ENCODE assay signal across 11 mouse cellular contexts in the genomic region with DNA sequence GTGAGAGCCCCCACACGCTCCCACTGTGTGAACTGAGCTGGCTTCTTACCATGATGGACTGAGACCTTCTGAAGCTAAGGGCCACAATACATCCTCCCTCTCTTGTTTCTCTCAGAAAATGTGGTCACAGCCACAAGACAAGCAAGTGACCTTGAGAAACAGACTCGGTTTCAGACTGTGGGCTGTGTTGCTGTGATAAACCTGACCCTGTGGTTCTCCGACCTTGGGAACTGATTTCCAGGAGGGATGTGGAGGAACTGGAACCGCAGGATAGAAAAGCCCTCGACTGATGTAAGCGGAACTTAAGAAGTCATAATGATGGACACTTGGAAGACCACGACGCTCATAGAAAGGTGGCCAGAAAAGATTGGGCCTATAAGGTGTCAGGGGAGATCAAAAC.
"Had no signal": no experiment of that assay in that cellular context is flagged by ENCODE, and none has a peak within 500 bp of the region (broad histone marks: within the 10 kb centered on the region; RNA-seq: fewer than 3 reads in every experiment).

No protein-coding gene starts in this region.

- H3K27ac ChIP-seq: kidney, embryonic 15.5 days; left cerebral cortex, adult 2 months; limb, embryonic 10.5 days; liver, embryonic 14.5 days; neural tube, embryonic 12.5 days had no signal

- DNase-seq: kidney, postnatal 14 days; lung, adult 2 months; midbrain, embryonic 14.5 days; thymus, adult 2 months; thymus, postnatal 25 days had no signal

- H3K36me3 ChIP-seq: kidney, embryonic 15.5 days; limb, embryonic 10.5 days; neural tube, embryonic 12.5 days had no signal

- H3K9ac ChIP-seq: kidney, embryonic 15.5 days; liver, embryonic 14.5 days; neural tube, embryonic 12.5 days had no signal

- H3K4me3 ChIP-seq: kidney, embryonic 15.5 days; left cerebral cortex, adult 2 months; limb, embryonic 10.5 days; neural tube, embryonic 12.5 days had no signal

- H3K9me3 ChIP-seq: kidney, embryonic 15.5 days; limb, embryonic 10.5 days; neural tube, embryonic 12.5 days had no signal

- ATAC-seq: intestine, embryonic 16.5 days had no signal

- H3K4me2 ChIP-seq: kidney, embryonic 15.5 days; neural tube, embryonic 12.5 days had no signal

- H3K27me3 ChIP-seq: kidney, embryonic 15.5 days; neural tube, embryonic 12.5 days had no signal

- H3K4me1 ChIP-seq: kidney, embryonic 15.5 days; limb, embryonic 10.5 days; neural tube, embryonic 12.5 days had no signal
